Mouse (Mus musculus) macrophage (primary cell): ENCODE measurements around the gene Zcchc10. TPM values are rescaled to one million over a fixed set of nuclear protein-coding genes. Genes with fewer than 3 reads are reported as not detected.
A peak's percentile ranks its signal among the peaks of the same experiment; 100 is the strongest.
"Not testable (repeated sequence)": the region's sequence is repeated elsewhere in the genome, so short reads cannot be mapped to it uniquely, and the experiment has no call there.

Experiments
- H3K27ac ChIP-seq: fragments of 350-480 bp; formaldehyde crosslinking; 2 replicates; pipeline ENCODE4 v1.9.0; 2021
- H3K36me3 ChIP-seq: fragments of 350-480 bp; formaldehyde crosslinking; 2 replicates; pipeline ENCODE4 v1.9.0; 2021; ENCODE audit errors: inconsistent target
- H3K4me3 ChIP-seq: fragments of 350-480 bp; formaldehyde crosslinking; 2 replicates; pipeline ENCODE4 v1.9.0; 2021; ENCODE audit errors: inconsistent target
- H3K79me2 ChIP-seq: fragments of 350-480 bp; formaldehyde crosslinking; 2 replicates; pipeline ENCODE4 v1.9.0; 2021; ENCODE audit errors: inconsistent target
- WGBS: methylation state at CpG from one replicate; pipeline ENCODE4 v1.1.7; 2026; ENCODE audit warnings: inconsistent platforms; ENCODE audit not compliant: missing documents; 5-methylcytosine and 5-hydroxymethylcytosine counted together
- polyA plus RNA-seq: library from polyadenylated mRNA; stranded (reverse); fragments of 250-400 nt; gene quantifications from 3 replicates; pipeline ENCODE4 v1.2.4, GENCODE M21; 2018; ENCODE audit warnings: inconsistent platforms
- total RNA-seq, 78 experiments: library from RNA; depleted of rRNA; stranded (reverse); fragments of 250-400 nt; gene quantifications; 1 replicate in 9 of 78; 2 replicates in 24 of 78; 3 replicates in 43 of 78; 4 replicates in 2 of 78; pipeline ENCODE4 v1.2.4; 2018; ENCODE audit warnings: inconsistent platforms in 56 of 78

Zcchc10 gene
- 10 to 100 TPM in 2 of 26 experiments, 1 to 10 TPM in 22, under 1 TPM in 2; 0.75 to 11.4 (median 4.7) TPM for total RNA-seq (2018; cell fraction: chromatin; rRNA removed)
- total RNA-seq (2018; cell fraction: cytosol; rRNA removed) = 10 to 100 TPM in 17 of 26 experiments, 1 to 10 TPM in 9; 4.6 to 18.8 (median 11.2) TPM
- 10 to 100 TPM in 8 of 26 experiments, 1 to 10 TPM in 18; 1.3 to 19.1 (median 6.0) TPM for total RNA-seq (2018; cell fraction: nucleus; rRNA removed)
- 9.7 to 15.8 TPM (median 10.5 TPM) in 3 replicates for polyA plus RNA-seq

- Histone ChIP-seq H3K4me3 (peak within 1 kb of the TSS; percentile 99), H3K79me2 (peaks cover 22% of the 10 kb centered on the region), H3K27ac (peak within 1 kb of the TSS; percentile 47), H3K36me3 (peaks cover 24% of the 10 kb centered on the region)
- under 1% methylated on average over 19 of the region's 21 CpGs for WGBS
Measured at GRCm38 (mm10) chr11:53324512-53324968, at the start of gene Zcchc10. Zcchc10 (plus strand) TSS chr11:53324679.

- Histone ChIP-seq H3K36me3 (peaks cover 59% of the 10 kb centered on the region), H3K4me3 (no peak overlapping the region), H3K27ac (no peak overlapping the region), H3K79me2 (peaks cover 53% of the 10 kb centered on the region)
- 94% methylated on average over 3 of the region's 3 CpGs for WGBS
Measured at GRCm38 (mm10) chr11:53275358-53275757, 49.1 kb upstream of the Zcchc10 start.

- no peak overlapping the region for H3K4me3 ChIP-seq
Measured at GRCm38 (mm10) chr11:53278411-53278810, 46.1 kb upstream of the Zcchc10 start.

GRCm38 (mm10) chr11:53285885-53286284, 38.6 kb upstream of the Zcchc10 start:
- no peak overlapping the region for H3K27ac ChIP-seq
- WGBS = 72% methylated on average over 6 of the region's 6 CpGs
- peaks cover 90% of the 10 kb centered on the region for H3K36me3 ChIP-seq
- no peak overlapping the region for H3K4me3 ChIP-seq
- H3K79me2 ChIP-seq = peaks cover 100% of the 10 kb centered on the region

More at GRCm38 (mm10) chr11:53278411-53278810, 46.1 kb upstream of the Zcchc10 start:
- Histone ChIP-seq H3K36me3 (peaks cover 58% of the 10 kb centered on the region), H3K27ac (no peak overlapping the region), H3K79me2 (peaks cover 83% of the 10 kb centered on the region)
- WGBS = 96% methylated on average over 4 of the region's 4 CpGs

GRCm38 (mm10) chr11:53290187-53290586, 34.3 kb upstream of the Zcchc10 start:
- not testable (repeated sequence) for H3K4me3 ChIP-seq
- H3K36me3 ChIP-seq = peaks cover 62% of the 10 kb centered on the region
- WGBS = 85% methylated on average over 2 of the region's 2 CpGs

GRCm38 (mm10) chr11:53290871-53291270, 33.6 kb upstream of the Zcchc10 start:
- Histone ChIP-seq H3K27ac (no peak overlapping the region), H3K36me3 (peaks cover 55% of the 10 kb centered on the region), H3K79me2 (peaks cover 100% of the 10 kb centered on the region), H3K4me3 (no peak overlapping the region)
- 95% methylated on average over 11 of the region's 11 CpGs for WGBS

More at GRCm38 (mm10) chr11:53290187-53290586, 34.3 kb upstream of the Zcchc10 start:
- H3K79me2 ChIP-seq = peaks cover 100% of the 10 kb centered on the region
- H3K27ac ChIP-seq = not testable (repeated sequence)

- 96% methylated on average over 5 of the region's 5 CpGs for whole genome bisulfite sequencing
- H3K4me3 ChIP-seq = no peak overlapping the region
- H3K79me2 ChIP-seq = peaks cover 100% of the 10 kb centered on the region
- no peak overlapping the region for H3K27ac ChIP-seq
- H3K36me3 ChIP-seq = peaks cover 19% of the 10 kb centered on the region; the same call in 1 of the 2 replicates
Measured at GRCm38 (mm10) chr11:53294441-53294840, 30.0 kb upstream of the Zcchc10 start.

GRCm38 (mm10) chr11:53296880-53297279, 27.6 kb upstream of the Zcchc10 start:
- Histone ChIP-seq H3K27ac (no peak overlapping the region), H3K36me3 (peaks cover 4% of the 10 kb centered on the region; the same call in 1 of the 2 replicates), H3K79me2 (peaks cover 77% of the 10 kb centered on the region), H3K4me3 (no peak overlapping the region)
- WGBS = 82% methylated on average over 4 of the region's 4 CpGs

GRCm38 (mm10) chr11:53297947-53298860, 26.3 kb upstream of the Zcchc10 start:
- Histone ChIP-seq H3K4me3 (peak overlapping the region; percentile 73), H3K79me2 (peaks cover 64% of the 10 kb centered on the region), H3K36me3 (no peaks in the 10 kb centered on the region), H3K27ac (peak overlapping the region; percentile 77; the same call in 1 of the 2 replicates)
- WGBS = 77% methylated on average over 7 of the region's 7 CpGs

GRCm38 (mm10) chr11:53299551-53300329, 24.7 kb upstream of the Zcchc10 start:
- WGBS = under 1% methylated on average over 72 of the region's 80 CpGs
- Histone ChIP-seq H3K79me2 (peaks cover 48% of the 10 kb centered on the region), H3K27ac (peak overlapping the region; percentile 77), H3K36me3 (no peaks in the 10 kb centered on the region), H3K4me3 (peak overlapping the region; percentile 73)

GRCm38 (mm10) chr11:53300330-53301166, 23.9 kb upstream of the Zcchc10 start, which contains the start of gene Hspa4:
Hspa4 (minus strand) TSS chr11:53300457.
- peak within 1 kb of the TSS; percentile 73 for H3K4me3 ChIP-seq
- WGBS = 2% methylated on average over 58 of the region's 58 CpGs
- H3K36me3 ChIP-seq = no peaks in the 10 kb centered on the region
- peak within 1 kb of the TSS; percentile 99 for H3K27ac ChIP-seq
- H3K79me2 ChIP-seq = peaks cover 40% of the 10 kb centered on the region

- H3K79me2 ChIP-seq = peaks cover 34% of the 10 kb centered on the region
- H3K27ac ChIP-seq = peak overlapping the region; percentile 99
- 41% methylated on average over 9 of the region's 9 CpGs for WGBS
- H3K4me3 ChIP-seq = peak overlapping the region; percentile 33
- no peaks in the 10 kb centered on the region for H3K36me3 ChIP-seq
Measured at GRCm38 (mm10) chr11:53301167-53301515, 23.3 kb upstream of the Zcchc10 start.

GRCm38 (mm10) chr11:53304044-53304840, 20.2 kb upstream of the Zcchc10 start:
- H3K27ac ChIP-seq = no peak overlapping the region
- WGBS = 98% methylated on average over 14 of the region's 14 CpGs
- H3K79me2 ChIP-seq = peaks cover 3% of the 10 kb centered on the region
- no peaks in the 10 kb centered on the region for H3K36me3 ChIP-seq
- no peak overlapping the region for H3K4me3 ChIP-seq
